Mouse (Mus musculus) 416B (cell line): ENCODE data around the gene Tssk1.

Source experiments
- DNase-seq: peaks from one replicate; pipeline ENCODE4 v3.0.0; 2011; ENCODE audit warnings: low read depth

Tssk1 gene

GRCm38 (mm10) chr16:17898462-17898861 is 4.4 kb downstream of the Tssk1 start, which contains the start of the genes Dgcr2 and Tssk2:
Gene Dgcr2, minus strand, starts transcription at chr16:17898562.
Gene Tssk2, plus strand, starts transcription at chr16:17898637.
- DNase-seq: no peak

GRCm38 (mm10) chr16:17911052-17911595 is 17.1 kb downstream of the Tssk1 start, which contains the start of gene Ess2:
Gene Ess2, minus strand, starts transcription at chr16:17911348.
- DNase-seq: peak; percentile 97

GRCm38 (mm10) chr16:17914307-17915249 is 20.6 kb downstream of the Tssk1 start, which contains the start of gene Gsc2:
Gene Gsc2, minus strand, starts transcription at chr16:17915059.
- no peak for DNase-seq

- no peak for DNase-seq
These were observed 26.6 kb downstream of the Tssk1 start for GRCm38 (mm10) chr16:17920586-17920985.

- DNase-seq: peak; percentile 99
These were observed 27.5 kb downstream of the Tssk1 start for GRCm38 (mm10) chr16:17921325-17922162.

GRCm38 (mm10) chr16:17922163-17922538 is 28.1 kb downstream of the Tssk1 start:
- DNase-seq: no peak

GRCm38 (mm10) chr16:17927351-17928082 is 33.5 kb downstream of the Tssk1 start:
- no peak for DNase-seq

GRCm38 (mm10) chr16:17928087-17928580 is 34.1 kb downstream of the Tssk1 start, which contains the start of gene Slc25a1:
Gene Slc25a1, minus strand, starts transcription at chr16:17928219.
- peak; percentile 93 for DNase-seq

GRCm38 (mm10) chr16:17928627-17929104 is 34.6 kb downstream of the Tssk1 start:
- peak; percentile 96 for DNase-seq

- no peak for DNase-seq
These were observed 35.2 kb downstream of the Tssk1 start for GRCm38 (mm10) chr16:17929211-17929610.

- no peak for DNase-seq
These were observed 35.6 kb downstream of the Tssk1 start for GRCm38 (mm10) chr16:17929631-17930030.

- DNase-seq: no peak
These were observed 38.0 kb downstream of the Tssk1 start for GRCm38 (mm10) chr16:17931906-17932460.

- no peak for DNase-seq
These were observed 39.8 kb downstream of the Tssk1 start for GRCm38 (mm10) chr16:17933594-17934444.

- DNase-seq: peak; percentile 60
These were observed 40.5 kb downstream of the Tssk1 start for GRCm38 (mm10) chr16:17934445-17934910.

- DNase-seq: peak; percentile 25
These were observed 42.8 kb downstream of the Tssk1 start for GRCm38 (mm10) chr16:17936776-17937175.

GRCm38 (mm10) chr16:17938187-17938586 is 44.2 kb downstream of the Tssk1 start:
- DNase-seq: peak; percentile 91

- peak; percentile 91 for DNase-seq
These were observed 44.8 kb downstream of the Tssk1 start for GRCm38 (mm10) chr16:17938821-17939220.

GRCm38 (mm10) chr16:17939255-17939751 is 45.3 kb downstream of the Tssk1 start:
- DNase-seq: peak; percentile 66

- DNase-seq: no peak
These were observed 49.4 kb downstream of the Tssk1 start for GRCm38 (mm10) chr16:17943466-17943865.
